Mouse (Mus musculus): ENCODE results near the gene Pcif1. TPM values are rescaled to one million over a fixed set of nuclear protein-coding genes. Genes with fewer than 3 reads are reported as not detected.
A peak's percentile ranks its signal among the peaks of the same experiment; 100 is the strongest.

The Pcif1 gene
- polyA plus RNA-seq, 1 experiment from 2014 or later = 92.9 TPM

DNA sequence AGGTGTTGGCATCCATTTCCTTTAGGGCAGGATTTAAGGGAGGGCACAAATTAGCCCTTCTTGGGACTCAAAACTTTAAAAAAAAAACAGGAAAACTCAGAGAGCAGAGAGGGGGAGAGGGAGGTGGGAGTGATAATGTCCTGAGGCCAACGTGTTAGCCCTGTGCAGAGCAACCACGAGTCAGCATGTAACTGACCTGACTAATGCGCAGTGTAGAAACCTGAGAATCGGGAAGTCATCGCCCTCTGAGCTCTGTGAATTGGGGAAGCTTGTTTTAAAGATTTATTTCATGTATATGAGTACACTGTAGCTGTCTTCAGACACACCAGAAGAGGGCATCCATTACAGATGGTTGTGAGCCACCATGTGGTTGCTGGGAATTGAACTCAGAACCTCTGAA is 37.7 kb downstream of the Pcif1 start:
- Histone ChIP-seq H3K36me3 (replicated peaks) (peaks cover 8% of the 10 kb centered on the region), H3K9ac (peak overlapping the region; percentile 12; the same call in 1 of the 2 replicates), H3K27ac (no peak overlapping the region), H3K9me3 (no peaks in the 10 kb centered on the region), H3K27me3 (no peaks in the 10 kb centered on the region), H3K4me3 (replicated peaks) (no peak overlapping the region), H3K4me2 (no peak overlapping the region), H3K4me1 (peaks cover 6% of the 10 kb centered on the region)
- WGBS = 86% methylated on average over 5 of the region's 5 CpGs
- ATAC-seq (ENCODE audit: low FRiP score) = no peak

GRCm38 (mm10) chr2:164917371-164917770 is 38.3 kb downstream of the Pcif1 start:
- Histone ChIP-seq H3K9ac (no peak overlapping the region), H3K4me1 (peaks cover 7% of the 10 kb centered on the region), H3K27ac (no peak overlapping the region), H3K27me3 (no peaks in the 10 kb centered on the region), H3K36me3 (replicated peaks) (peaks cover 8% of the 10 kb centered on the region), H3K4me3 (replicated peaks) (no peak overlapping the region), H3K9me3 (no peaks in the 10 kb centered on the region), H3K4me2 (no peak overlapping the region)
- ATAC-seq (ENCODE audit: low FRiP score) = no peak
- WGBS = 72% methylated on average over 10 of the region's 10 CpGs

- Histone ChIP-seq H3K27me3 (no peaks in the 10 kb centered on the region), H3K36me3 (replicated peaks) (peaks cover 8% of the 10 kb centered on the region), H3K9ac (no peak overlapping the region), H3K27ac (no peak overlapping the region), H3K9me3 (no peaks in the 10 kb centered on the region), H3K4me2 (no peak overlapping the region), H3K4me1 (peaks cover 9% of the 10 kb centered on the region), H3K4me3 (replicated peaks) (no peak overlapping the region)
- WGBS = 56% methylated on average over 5 of the region's 5 CpGs
- ATAC-seq (ENCODE audit: low FRiP score) = 0 out of 2 replicates have a peak, but pooled peaks have one; percentile 6
These were observed 39.2 kb downstream of the Pcif1 start for GRCm38 (mm10) chr2:164918325-164918724.

GRCm38 (mm10) chr2:164921984-164922383 is 42.9 kb downstream of the Pcif1 start:
- H3K4me3 ChIP-seq (replicated peaks) = no peak overlapping the region
- H3K27ac ChIP-seq = no peak overlapping the region

GRCm38 (mm10) chr2:164923291-164923690 is 44.2 kb downstream of the Pcif1 start:
- H3K4me2 ChIP-seq = no peak overlapping the region
- no peak overlapping the region for H3K4me3 ChIP-seq (replicated peaks)
- 63% methylated on average over 4 of the region's 4 CpGs for WGBS
- peaks cover 8% of the 10 kb centered on the region for H3K36me3 ChIP-seq (replicated peaks)
- H3K27me3 ChIP-seq = no peaks in the 10 kb centered on the region
- H3K4me1 ChIP-seq = peaks cover 17% of the 10 kb centered on the region
- no peak overlapping the region for H3K9ac ChIP-seq
- no peaks in the 10 kb centered on the region for H3K9me3 ChIP-seq
- ATAC-seq (ENCODE audit: low FRiP score) = no peak
- no peak overlapping the region for H3K27ac ChIP-seq

More at GRCm38 (mm10) chr2:164921984-164922383, 42.9 kb downstream of the Pcif1 start:
- H3K27me3 ChIP-seq = no peaks in the 10 kb centered on the region
- WGBS = 63% methylated on average over 7 of the region's 7 CpGs
- no peak overlapping the region for H3K4me2 ChIP-seq
- ATAC-seq (ENCODE audit: low FRiP score) = peak; percentile 52; the same call in 1 of the 2 replicates
- H3K36me3 ChIP-seq (replicated peaks) = peaks cover 8% of the 10 kb centered on the region
- peaks cover 17% of the 10 kb centered on the region for H3K4me1 ChIP-seq
- no peak overlapping the region for H3K9ac ChIP-seq
- no peaks in the 10 kb centered on the region for H3K9me3 ChIP-seq

GRCm38 (mm10) chr2:164924100-164924857 is 45.2 kb downstream of the Pcif1 start:
- no peak overlapping the region for H3K27ac ChIP-seq
- 34% methylated on average over 11 of the region's 11 CpGs for WGBS
- H3K27me3 ChIP-seq = no peaks in the 10 kb centered on the region

DNA sequence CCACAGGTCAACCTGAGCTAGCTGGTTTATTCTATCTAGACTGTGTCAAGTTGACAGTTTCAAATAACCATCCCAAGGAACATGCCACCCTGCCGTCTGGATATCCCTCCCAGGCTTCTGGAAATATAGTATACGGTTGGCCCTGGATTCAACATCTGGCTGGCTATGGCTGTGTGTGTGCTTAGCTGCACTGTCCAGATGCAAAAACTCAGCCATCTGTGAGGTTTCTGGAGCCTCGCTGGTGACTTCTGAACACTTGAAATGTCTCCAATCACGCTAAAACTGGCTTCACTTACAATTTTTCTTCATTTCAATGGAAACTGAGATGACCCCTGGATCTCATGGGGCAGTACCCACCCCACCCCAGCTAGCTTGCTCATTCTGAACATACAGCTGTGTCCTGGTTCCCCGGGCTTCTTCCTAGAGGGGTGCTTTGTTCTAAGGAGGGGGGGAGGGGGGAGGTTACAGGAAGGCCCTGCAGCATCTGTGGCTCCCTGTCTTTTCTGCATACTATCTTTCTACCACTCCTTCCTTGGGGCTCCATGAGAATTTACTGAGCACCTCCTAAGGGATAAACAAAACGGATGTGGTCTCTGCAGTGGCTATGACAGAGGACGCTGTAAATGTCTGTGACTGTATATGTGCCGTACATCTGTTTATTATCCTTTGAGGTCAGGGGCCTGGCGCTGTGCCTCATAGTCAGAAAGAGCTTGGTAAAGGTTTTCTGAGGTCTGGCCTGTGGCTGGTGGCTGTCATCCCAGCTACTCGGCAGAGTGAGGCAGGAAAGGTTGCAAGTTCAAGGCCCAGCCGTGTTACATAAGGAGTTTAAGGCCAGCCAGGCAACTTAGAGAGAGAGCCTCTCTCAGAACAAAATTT is 51.8 kb downstream of the Pcif1 start:
- Histone ChIP-seq H3K4me3 (replicated peaks) (no peak overlapping the region), H3K36me3 (replicated peaks) (no peaks in the 10 kb centered on the region), H3K4me2 (no peak overlapping the region), H3K27me3 (peaks cover 24% of the 10 kb centered on the region), H3K27ac (no peak overlapping the region), H3K9me3 (no peaks in the 10 kb centered on the region), H3K4me1 (peaks cover 8% of the 10 kb centered on the region), H3K9ac (no peak overlapping the region)
- WGBS = 69% methylated on average over 11 of the region's 11 CpGs
- no peak for ATAC-seq (ENCODE audit: low FRiP score)

More at GRCm38 (mm10) chr2:164924100-164924857, 45.2 kb downstream of the Pcif1 start:
- no peak overlapping the region for H3K4me2 ChIP-seq
- no peak overlapping the region for H3K4me3 ChIP-seq (replicated peaks)
- H3K36me3 ChIP-seq (replicated peaks) = peaks cover 5% of the 10 kb centered on the region; the same call in 1 of the 2 replicates
- H3K4me1 ChIP-seq = peaks cover 17% of the 10 kb centered on the region
- ATAC-seq (ENCODE audit: low FRiP score) = peak; percentile 83
- H3K9me3 ChIP-seq = no peaks in the 10 kb centered on the region
- no peak overlapping the region for H3K9ac ChIP-seq

GRCm38 (mm10) chr2:164933534-164933933 is 54.4 kb downstream of the Pcif1 start:
- ATAC-seq (ENCODE audit: low FRiP score) = no peak
- 56% methylated on average over 10 of the region's 10 CpGs for WGBS
- no peak overlapping the region for H3K9ac ChIP-seq

GRCm38 (mm10) chr2:164935991-164936390 is 56.9 kb downstream of the Pcif1 start:
- ATAC-seq (ENCODE audit: low FRiP score) = no peak
- Histone ChIP-seq H3K27me3 (peaks cover 67% of the 10 kb centered on the region), H3K4me3 (replicated peaks) (no peak overlapping the region), H3K36me3 (replicated peaks) (no peaks in the 10 kb centered on the region), H3K4me1 (peaks cover 24% of the 10 kb centered on the region), H3K27ac (no peak overlapping the region), H3K4me2 (no peak overlapping the region), H3K9me3 (no peaks in the 10 kb centered on the region), H3K9ac (no peak overlapping the region)
- 80% methylated on average over 4 of the region's 4 CpGs for WGBS

More at GRCm38 (mm10) chr2:164933534-164933933, 54.4 kb downstream of the Pcif1 start:
- no peak overlapping the region for H3K27ac ChIP-seq
- no peaks in the 10 kb centered on the region for H3K36me3 ChIP-seq (replicated peaks)
- no peaks in the 10 kb centered on the region for H3K9me3 ChIP-seq
- no peak overlapping the region for H3K4me2 ChIP-seq
- H3K4me1 ChIP-seq = peaks cover 14% of the 10 kb centered on the region
- peaks cover 47% of the 10 kb centered on the region for H3K27me3 ChIP-seq
- H3K4me3 ChIP-seq (replicated peaks) = no peak overlapping the region

DNA sequence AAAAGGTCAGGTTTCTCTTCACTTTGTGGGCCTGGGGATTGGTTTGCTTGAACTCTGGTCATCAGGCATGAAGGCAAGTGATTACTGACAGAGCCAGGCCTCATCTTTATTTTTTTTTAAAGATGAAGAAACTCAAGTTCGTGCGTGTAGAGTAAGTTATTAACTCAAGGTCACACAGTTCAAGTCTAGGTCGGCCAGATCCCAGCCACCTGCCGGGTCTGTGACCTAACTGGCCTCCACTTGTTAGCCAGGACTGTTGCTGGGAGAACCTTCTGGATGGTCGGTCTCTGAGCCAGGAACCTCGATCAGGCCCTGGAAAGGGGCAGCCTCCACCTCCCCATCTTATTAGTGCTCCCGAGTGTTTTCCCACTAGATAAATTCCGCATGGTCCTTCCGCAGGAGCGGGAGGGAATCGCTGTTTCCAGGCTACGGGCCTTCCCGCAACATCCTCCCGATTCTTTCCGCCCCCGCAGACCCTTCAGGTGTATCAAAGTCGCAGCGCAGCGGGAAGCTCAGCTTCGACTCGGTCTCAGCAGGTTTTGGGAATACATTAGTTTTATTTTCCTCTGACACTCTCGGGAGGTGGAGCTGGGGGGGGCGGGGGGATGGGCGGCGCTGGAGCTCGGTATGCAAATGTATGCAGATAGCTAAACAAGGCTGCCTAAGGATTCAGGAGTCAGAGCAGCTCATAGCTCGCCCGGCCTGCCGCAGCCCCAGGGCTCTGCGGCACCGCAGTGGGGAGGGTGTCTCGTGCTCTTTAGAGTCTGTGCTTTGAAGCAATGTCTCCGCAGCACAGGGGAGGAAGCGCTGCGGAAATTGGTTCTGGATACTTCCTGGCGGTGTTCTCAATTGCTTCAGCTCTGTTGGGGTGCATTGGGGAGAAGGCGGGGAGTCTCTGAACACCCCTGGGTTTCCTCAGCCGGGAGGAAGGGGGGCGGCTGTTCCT is 59.3 kb downstream of the Pcif1 start:
- no peaks in the 10 kb centered on the region for H3K9me3 ChIP-seq
- H3K4me2 ChIP-seq = peak overlapping the region; percentile 63
- H3K9ac ChIP-seq = peak overlapping the region; percentile 36
- H3K36me3 ChIP-seq (replicated peaks) = no peaks in the 10 kb centered on the region
- peaks cover 79% of the 10 kb centered on the region for H3K27me3 ChIP-seq
- 2% methylated on average over 39 of the region's 39 CpGs for WGBS
- ATAC-seq (ENCODE audit: low FRiP score) = peak; percentile 88
- H3K27ac ChIP-seq = peak overlapping the region; percentile 70
- peak overlapping the region; percentile 38 for H3K4me3 ChIP-seq (replicated peaks)
- peaks cover 20% of the 10 kb centered on the region for H3K4me1 ChIP-seq

GRCm38 (mm10) chr2:164939106-164939505 is 60.0 kb downstream of the Pcif1 start:
- peak overlapping the region; percentile 70 for H3K27ac ChIP-seq
- peak; percentile 49; the same call in 1 of the 2 replicates for ATAC-seq (ENCODE audit: low FRiP score)
- H3K9ac ChIP-seq = peak overlapping the region; percentile 36
- WGBS = 1% methylated on average over 11 of the region's 11 CpGs
- H3K4me1 ChIP-seq = peaks cover 20% of the 10 kb centered on the region
- H3K9me3 ChIP-seq = no peaks in the 10 kb centered on the region
- peak overlapping the region; percentile 63 for H3K4me2 ChIP-seq
- peak overlapping the region; percentile 38 for H3K4me3 ChIP-seq (replicated peaks)
- no peaks in the 10 kb centered on the region for H3K36me3 ChIP-seq (replicated peaks)
- peaks cover 82% of the 10 kb centered on the region for H3K27me3 ChIP-seq
